Mouse (Mus musculus): ENCODE data around the gene Cltrn.

Cltrn gene

GRCm38 (mm10) chrX:164088582-164088981, at the start of gene Cltrn:
Cltrn (plus strand) TSS chrX:164088830.
- no peak for TF ChIP-seq GATA4 (IDR thresholded peaks at IDR 0.05; ENCODE audit: insufficient replicate concordance, low read length)

GRCm38 (mm10) chrX:164038882-164039281, 49.7 kb upstream of the Cltrn start:
- TF ChIP-seq GATA4 (IDR thresholded peaks at IDR 0.05; ENCODE audit: insufficient replicate concordance, low read length), result no peak

- TF ChIP-seq GATA4 (IDR thresholded peaks at IDR 0.05; ENCODE audit: insufficient replicate concordance, low read length), result no peak
Observed at GRCm38 (mm10) chrX:164042069-164042468, 46.6 kb upstream of the Cltrn start.

- no peak for TF ChIP-seq GATA4 (IDR thresholded peaks at IDR 0.05; ENCODE audit: insufficient replicate concordance, low read length)
Observed at GRCm38 (mm10) chrX:164046736-164047135, 41.9 kb upstream of the Cltrn start.

- no peak for TF ChIP-seq GATA4 (IDR thresholded peaks at IDR 0.05; ENCODE audit: insufficient replicate concordance, low read length)
Observed at GRCm38 (mm10) chrX:164055726-164056125, 32.9 kb upstream of the Cltrn start.

GRCm38 (mm10) chrX:164058523-164058922, 30.1 kb upstream of the Cltrn start:
- TF ChIP-seq GATA4 (IDR thresholded peaks at IDR 0.05; ENCODE audit: insufficient replicate concordance, low read length), result no peak

GRCm38 (mm10) chrX:164059070-164059469, 29.6 kb upstream of the Cltrn start:
- TF ChIP-seq GATA4 (IDR thresholded peaks at IDR 0.05; ENCODE audit: insufficient replicate concordance, low read length), result no peak

GRCm38 (mm10) chrX:164066185-164066584, 22.4 kb upstream of the Cltrn start:
- no peak for TF ChIP-seq GATA4 (IDR thresholded peaks at IDR 0.05; ENCODE audit: insufficient replicate concordance, low read length)

GRCm38 (mm10) chrX:164068968-164069367, 19.7 kb upstream of the Cltrn start:
- TF ChIP-seq GATA4 (IDR thresholded peaks at IDR 0.05; ENCODE audit: insufficient replicate concordance, low read length), result no peak

GRCm38 (mm10) chrX:164076040-164076775, 12.4 kb upstream of the Cltrn start, which contains the start of gene Siah1b:
Siah1b (minus strand) TSS chrX:164076493.
- TF ChIP-seq GATA4 (IDR thresholded peaks at IDR 0.05; ENCODE audit: insufficient replicate concordance, low read length), result no peak; the same call in 1 of the 2 replicates

- TF ChIP-seq GATA4 (IDR thresholded peaks at IDR 0.05; ENCODE audit: insufficient replicate concordance, low read length), result no peak
Observed at GRCm38 (mm10) chrX:164082030-164082429, 6.6 kb upstream of the Cltrn start.

- TF ChIP-seq GATA4 (IDR thresholded peaks at IDR 0.05; ENCODE audit: insufficient replicate concordance, low read length), result no peak
Observed at GRCm38 (mm10) chrX:164089916-164090315, 1.3 kb downstream of the Cltrn start.

- no peak for TF ChIP-seq GATA4 (IDR thresholded peaks at IDR 0.05; ENCODE audit: insufficient replicate concordance, low read length)
Observed at GRCm38 (mm10) chrX:164092300-164093169, 3.9 kb downstream of the Cltrn start.

GRCm38 (mm10) chrX:164093435-164093834, 4.8 kb downstream of the Cltrn start:
- TF ChIP-seq GATA4 (IDR thresholded peaks at IDR 0.05; ENCODE audit: insufficient replicate concordance, low read length), result no peak

- no peak for TF ChIP-seq GATA4 (IDR thresholded peaks at IDR 0.05; ENCODE audit: insufficient replicate concordance, low read length)
Observed at GRCm38 (mm10) chrX:164095838-164096237, 7.2 kb downstream of the Cltrn start.

- TF ChIP-seq GATA4 (IDR thresholded peaks at IDR 0.05; ENCODE audit: insufficient replicate concordance, low read length), result no peak
Observed at GRCm38 (mm10) chrX:164101483-164101882, 12.9 kb downstream of the Cltrn start.
